Mouse (Mus musculus): Measurements from ENCODE around the gene Olfr1269.

The Olfr1269 gene

GRCm38 (mm10) chr2:90121312-90121711 is at the start of gene Olfr1269:
Olfr1269 (minus strand) TSS chr2:90121412.
- no peak for DNase-seq (ENCODE audit: low spot score in 2 of 2)

- no peak for DNase-seq (ENCODE audit: low spot score in 2 of 2)
These were observed 32.7 kb upstream of the Olfr1269 start for GRCm38 (mm10) chr2:90153916-90154315.

- no peak for DNase-seq (ENCODE audit: low spot score in 2 of 2)
These were observed 31.8 kb upstream of the Olfr1269 start, which contains the start of gene Olfr1270 for GRCm38 (mm10) chr2:90152991-90153390. Olfr1270 (minus strand) TSS chr2:90153091.

GRCm38 (mm10) chr2:90142196-90142595 is 21.0 kb upstream of the Olfr1269 start, which contains the start of gene Olfr32:
Olfr32 (minus strand) TSS chr2:90142296.
- no peak for DNase-seq (ENCODE audit: low spot score in 2 of 2)

GRCm38 (mm10) chr2:90070065-90070464 is 51.1 kb downstream of the Olfr1269 start:
- no peak for DNase-seq (ENCODE audit: low spot score in 2 of 2)

All from thymus, postnatal 10 days (tissue).